Mouse (Mus musculus) cerebellum, postnatal 36 days (tissue): ENCODE data around the gene Fbxl8.

ENCODE experiments used
- DNase-seq, 2 experiments: peaks; one replicate each; pipeline ENCODE4 v3.0.0; 2021 to 2022; ENCODE audit warnings: mixed read lengths in 2 of 2

Gene Fbxl8

DNA sequence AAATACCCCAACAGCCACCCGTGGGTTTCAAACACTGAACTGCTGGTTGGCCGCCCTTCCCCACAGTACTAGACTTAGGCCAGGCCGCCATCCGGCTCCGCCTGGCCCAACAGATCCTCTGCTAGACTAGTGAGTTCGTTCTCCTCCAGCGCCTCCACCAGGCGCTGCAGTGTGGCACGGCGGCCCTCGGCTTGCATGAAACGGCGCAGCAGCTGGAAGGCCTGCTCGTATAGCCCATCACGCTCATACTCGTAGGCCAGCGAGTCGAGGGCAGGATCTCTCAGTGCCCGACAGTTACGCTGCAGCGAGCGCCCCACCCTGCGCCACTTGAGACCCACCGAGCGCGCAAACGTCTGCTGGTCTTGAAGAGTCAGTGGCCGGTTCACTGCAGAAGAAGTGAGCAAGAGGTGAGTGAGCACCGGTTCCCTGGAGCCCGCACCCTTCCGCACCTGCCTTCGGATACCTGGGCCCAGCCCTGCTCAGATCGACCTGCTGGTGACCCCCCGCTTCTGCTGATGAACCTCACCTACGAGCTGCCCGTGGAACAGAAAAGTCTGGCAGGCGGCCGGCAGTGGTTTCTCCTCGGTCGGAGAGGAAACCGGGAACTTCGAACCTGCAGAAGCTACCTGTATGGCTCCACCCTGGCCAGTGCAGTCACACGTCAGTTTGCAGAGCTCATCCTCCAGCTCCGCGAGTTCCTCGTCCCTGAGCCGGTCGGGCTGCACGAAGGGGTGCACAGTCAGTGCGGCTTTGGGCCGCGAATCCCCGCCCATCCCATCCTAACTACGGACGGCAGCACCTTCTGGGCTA, 5.3 kb upstream of the Fbxl8 start:
- DNase-seq: peak in 1 of 2 experiments; percentile 33

DNA sequence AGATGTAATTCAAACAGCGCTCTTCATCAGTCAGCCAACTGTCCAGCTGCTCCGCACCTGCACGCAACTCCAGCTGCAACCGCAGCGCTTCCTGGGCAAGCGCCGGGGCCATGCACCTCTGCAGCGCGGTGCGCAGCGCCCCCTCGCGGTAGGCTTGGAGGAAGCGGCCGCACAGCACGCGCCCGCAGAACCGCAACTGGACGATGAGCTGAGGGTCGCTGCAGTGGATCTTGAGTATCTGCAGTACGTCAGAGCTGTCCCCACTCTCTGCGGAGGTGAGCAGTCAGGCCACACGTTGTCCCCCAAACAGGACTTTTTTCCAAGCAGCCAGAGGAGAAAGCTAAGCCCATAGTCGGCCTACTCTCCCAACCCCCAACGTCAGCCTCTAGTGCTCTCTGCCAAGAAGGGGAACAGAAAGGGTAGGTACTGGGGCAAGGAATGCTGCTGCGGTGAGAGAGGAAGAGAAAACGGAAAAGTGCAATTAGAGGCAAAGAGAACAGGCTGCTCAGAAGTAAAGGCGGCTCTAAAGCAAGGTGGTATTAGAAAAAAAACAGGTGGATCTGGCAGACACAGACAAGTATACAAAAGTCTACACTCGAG, 4.6 kb upstream of the Fbxl8 start:
- peak; percentile 73 to 75 for DNase-seq

DNA sequence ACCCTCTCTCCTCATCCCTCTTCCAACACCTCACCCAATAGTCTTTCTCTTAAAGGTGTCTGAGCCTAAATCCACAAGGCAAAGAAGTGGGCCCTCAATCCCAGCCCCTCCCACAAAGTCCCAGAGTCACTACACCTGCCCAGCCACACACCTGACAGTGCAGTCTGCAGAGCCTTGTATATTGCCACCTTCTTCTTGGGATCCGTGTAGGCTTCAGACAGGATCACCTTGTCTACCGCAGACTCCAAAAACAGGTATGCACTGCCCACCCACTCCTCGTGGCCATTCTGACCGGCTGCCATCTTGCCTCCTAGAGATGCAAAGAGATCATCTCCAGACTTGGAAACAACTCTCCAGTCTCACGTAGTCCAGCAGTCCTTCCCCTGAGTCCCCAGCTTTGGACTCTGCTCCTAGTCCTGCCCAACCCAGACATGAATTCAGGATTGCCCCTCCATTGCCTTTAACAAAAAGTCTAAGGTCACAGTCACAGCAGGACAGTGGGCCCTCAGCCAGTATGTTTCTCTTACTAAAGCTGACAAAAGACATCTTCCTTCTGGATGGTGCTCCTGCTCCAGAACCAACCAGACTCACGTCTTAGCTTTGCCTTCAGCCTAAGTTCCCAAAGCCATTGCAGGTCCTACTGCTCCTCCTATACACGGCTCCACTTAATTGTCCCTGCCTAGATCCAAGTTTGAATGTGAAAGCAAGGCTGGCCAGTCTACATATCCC, 3.9 kb upstream of the Fbxl8 start:
- no peak for DNase-seq

DNA sequence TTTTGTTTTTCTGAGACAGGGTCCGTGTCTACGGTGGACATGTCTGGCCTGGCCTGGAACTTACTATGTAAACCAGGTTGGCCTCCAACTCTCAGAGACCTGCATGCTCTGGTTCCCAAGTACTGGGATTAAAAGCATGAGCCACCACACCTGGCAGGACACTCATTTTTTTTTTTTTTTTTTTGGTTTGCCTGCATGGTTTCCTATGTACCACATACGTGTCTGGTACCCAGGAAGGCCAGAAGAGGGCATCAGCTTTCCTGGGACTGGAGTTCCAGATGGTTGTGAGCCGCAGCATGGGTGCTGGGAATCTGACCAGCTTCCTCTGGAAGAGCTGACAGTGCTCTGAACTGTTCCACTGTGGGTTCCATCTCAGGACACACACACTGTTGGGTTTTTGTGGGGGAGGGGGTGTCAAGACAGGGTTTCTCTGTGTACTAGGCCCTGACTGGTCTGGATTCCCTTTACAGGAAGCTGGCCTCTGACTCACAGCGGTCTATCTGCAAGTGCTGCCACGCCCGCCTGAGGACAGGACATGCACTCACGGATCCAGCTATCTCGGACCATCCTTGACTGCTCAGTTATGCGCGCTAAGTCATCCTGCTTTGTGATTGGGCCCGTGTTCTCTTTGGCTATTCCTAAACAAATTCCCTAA, 3.0 kb upstream of the Fbxl8 start:
- no peak for DNase-seq

DNA sequence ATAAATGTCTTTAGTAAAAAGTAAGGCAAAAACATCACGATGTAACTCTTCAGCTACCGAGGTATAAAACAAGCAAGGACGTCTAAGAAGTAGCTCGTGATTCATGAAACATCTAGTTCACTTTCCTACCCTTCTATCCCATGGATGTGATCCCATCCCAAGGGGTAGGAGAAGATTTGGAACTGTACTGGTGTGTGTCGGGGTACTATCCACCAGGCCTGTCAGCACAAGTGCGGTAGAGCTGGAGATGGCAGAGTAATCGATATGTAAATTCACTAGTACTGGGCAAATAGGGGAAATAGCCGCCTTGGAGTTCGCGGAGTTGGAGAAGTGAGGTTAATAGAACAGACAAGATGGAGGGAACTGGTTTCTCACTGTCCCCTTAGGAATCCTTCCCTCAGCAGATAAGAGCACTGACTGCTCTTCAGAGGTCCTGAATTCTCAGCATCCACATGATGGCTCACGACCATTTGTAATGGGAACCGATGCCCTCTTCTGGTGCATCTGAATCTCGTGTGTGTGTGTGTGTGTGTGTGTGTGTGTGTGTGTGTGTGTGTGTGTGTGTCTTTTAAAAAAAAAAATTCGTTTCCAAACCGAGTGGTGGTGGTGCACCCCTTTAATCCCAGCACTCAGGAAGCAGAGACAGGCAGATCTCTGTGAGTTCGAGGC, 1.1 kb upstream of the Fbxl8 start:
- DNase-seq: no peak

DNA sequence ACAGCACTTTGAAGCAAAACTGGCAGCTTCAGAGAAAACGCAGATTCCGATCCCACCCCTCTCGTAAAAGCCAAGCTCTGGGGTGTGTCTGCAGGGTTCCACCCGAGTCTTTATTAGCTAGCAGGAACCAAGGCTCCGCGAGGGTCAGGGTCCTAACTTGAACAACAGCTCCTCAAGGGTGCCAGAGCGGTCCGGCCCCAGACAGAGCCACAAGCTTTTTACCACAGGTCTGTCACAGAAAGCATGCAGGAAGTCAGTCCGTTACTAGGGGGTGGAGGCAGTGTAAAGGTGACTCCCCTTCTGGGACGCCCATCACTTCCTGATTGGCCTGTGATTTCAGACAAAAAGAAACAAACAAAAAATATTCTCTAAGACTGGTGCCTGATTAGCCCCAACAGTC, 680 bp downstream of the Fbxl8 start:
- no peak for DNase-seq

DNA sequence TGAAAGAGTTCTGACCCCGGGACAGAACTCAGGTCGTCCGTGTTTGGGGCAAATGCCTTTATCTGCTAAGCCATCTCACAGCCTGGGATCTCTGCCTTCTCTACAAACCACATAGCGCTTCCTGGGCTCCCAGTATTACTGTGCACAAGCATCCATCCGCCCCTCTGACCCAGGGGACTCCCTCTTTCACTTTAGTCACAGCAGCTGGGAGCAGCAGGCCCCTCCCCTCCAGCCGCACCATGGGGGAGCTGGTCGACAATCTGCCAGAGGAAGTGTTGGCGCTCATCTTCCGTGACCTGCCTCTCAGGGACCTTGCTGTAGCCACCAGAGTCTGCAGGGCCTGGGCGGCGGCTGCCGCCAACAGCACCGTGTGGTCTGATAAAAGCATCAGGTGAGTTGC, 2.3 kb downstream of the Fbxl8 start:
- DNase-seq: no peak

DNA sequence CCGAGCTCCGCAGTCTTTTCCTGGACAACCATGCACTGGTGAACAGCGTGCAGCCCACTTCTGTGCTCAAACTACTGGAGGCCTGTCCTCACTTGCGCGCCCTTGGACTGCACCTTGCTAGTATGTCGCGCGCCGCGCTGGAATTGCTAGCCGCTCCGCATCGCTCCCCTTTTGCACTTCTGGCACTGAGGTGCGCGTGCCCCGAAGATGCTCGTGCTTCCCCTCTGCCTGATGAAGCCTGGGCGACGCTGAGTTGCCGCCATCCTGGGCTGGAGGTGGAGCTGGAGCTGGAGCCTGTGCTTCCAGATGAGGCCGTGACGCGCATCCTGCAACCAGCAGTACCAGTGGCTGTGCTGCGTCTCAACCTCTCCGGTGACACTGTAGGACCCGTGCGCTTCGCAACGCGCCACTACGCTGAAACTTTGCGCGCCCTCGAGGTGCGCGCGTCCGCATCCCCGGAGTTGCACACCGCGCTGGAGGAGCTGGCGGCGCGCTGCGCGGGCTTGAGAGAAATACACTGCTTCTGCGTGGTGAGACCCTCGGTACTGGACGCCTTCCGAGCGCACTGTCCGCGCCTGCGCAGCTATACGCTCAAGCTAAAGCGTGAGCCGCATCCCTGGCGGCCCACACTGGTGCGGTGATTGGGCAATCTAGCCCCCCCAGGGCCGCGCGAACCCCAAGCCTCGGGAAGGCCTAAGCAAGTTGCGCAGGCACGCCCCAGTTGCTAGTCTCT, 4.1 kb downstream of the Fbxl8 start:
- peak; percentile 38 to 42 for DNase-seq

DNA sequence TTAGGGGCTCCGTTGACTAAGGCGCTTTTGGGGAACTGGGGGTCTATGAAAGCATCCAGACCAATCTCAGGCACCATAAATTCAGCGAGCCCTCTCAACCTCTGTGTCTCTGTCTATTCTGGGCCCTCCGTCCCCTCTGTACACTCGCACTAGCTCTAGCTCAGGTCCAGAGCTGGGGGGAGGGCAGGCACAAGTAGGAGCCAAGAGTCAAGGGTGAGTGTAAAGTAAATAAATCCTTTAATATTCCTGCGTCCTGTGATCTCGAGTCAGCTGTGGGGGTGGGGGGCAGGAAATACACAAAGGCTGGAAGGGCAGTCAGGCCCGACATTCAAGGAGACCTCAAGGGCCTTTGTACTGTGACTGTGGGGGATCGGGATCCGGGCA, 4.6 kb downstream of the Fbxl8 start:
- DNase-seq: no peak

DNA sequence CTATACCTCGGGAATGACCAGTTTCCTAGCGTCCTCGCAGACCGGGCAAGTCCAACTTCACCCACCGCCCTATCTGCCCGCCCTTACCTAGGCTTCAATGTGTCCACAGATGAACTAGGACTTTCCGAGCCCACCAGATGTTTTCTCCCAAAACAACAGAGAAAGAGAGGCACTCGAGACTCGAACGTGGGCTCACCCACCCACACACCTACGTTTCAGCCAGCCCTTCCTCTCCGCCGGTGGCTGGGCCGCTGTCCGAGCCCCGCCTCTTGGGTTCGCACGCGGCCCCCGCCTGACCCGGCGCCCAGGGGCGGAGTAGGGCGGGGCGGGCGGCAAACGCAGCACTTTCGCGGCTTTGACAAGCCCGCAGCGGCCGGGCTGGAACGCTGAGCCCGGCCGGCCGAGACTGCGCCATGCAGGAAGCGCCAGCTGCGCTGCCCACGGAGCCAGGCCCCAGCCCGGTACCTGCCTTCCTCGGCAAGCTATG, 5.1 kb downstream of the Fbxl8 start, which contains the start of gene Hsf4:
Gene Hsf4 (plus strand): TSS at position 341 of the 487 bp plus-strand sequence.
- no peak for DNase-seq

DNA sequence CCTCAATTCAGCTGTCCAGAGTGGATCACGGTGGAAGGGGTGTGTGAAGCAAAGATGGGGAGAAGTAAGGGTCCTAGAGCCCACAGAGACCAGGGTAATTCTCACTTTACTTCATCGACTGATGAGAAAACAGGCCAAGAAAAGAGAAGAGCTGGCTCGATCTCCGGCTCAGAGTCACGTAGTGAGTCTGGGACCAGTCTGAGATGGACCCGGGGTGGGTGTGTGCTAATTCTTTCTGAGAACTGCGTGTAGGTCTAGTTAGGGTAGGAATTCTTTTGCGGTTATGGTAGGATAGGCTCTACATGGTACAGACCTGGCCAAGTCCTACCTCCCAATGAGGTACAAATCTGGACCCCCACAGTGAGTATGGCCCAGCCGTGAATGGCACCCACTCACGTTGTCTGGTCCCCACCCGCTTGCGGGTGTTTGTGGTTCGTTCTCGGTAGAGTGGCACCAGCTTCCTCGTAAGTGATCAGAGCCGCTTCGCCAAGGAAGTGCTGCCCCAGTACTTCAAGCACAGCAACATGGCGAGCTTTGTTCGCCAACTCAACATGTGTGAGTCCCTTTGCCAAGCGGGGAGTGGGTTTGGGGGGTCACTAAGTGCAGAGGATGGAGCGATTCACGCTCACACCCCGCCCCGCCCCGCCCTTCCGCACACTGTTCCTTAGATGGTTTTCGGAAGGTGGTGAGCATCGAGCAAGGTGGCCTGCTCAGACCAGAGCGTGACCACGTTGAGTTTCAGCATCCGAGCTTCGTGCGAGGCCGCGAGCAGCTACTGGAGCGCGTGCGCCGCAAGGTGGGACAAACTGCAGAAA, 5.9 kb downstream of the Fbxl8 start:
- no peak for DNase-seq

DNA sequence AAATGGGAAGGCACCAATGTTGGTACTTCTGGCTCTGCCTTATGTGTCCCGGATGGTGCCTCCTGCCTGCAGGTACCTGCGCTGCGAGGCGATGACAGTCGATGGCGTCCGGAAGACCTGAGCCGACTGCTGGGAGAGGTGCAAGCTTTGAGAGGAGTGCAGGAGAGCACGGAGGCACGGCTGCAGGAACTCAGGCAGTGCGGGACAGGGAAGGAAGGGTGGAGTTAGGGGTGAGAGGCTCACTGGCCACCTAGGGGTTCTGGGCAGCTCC, 6.4 kb downstream of the Fbxl8 start:
- DNase-seq: no peak

DNA sequence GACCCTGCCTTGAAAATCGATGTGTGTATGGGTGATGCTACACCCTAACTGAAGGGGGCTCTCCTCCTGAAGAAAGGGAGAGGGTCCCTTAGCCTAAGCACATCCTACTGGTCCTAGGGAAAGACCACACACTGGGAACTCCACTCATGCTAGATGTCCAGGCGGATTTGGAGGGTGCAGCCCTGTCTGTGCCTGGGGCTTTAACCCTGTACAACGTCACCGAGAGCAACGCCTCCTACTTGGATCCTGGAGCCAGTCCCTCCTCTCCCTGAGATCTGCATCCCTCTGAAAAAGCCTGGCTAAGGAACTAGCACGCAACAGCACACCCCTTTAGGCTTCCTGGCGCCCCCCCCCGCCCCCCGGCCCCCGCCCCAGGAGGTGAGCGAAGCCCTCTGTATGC, 10.9 kb downstream of the Fbxl8 start:
- DNase-seq: no peak

DNA sequence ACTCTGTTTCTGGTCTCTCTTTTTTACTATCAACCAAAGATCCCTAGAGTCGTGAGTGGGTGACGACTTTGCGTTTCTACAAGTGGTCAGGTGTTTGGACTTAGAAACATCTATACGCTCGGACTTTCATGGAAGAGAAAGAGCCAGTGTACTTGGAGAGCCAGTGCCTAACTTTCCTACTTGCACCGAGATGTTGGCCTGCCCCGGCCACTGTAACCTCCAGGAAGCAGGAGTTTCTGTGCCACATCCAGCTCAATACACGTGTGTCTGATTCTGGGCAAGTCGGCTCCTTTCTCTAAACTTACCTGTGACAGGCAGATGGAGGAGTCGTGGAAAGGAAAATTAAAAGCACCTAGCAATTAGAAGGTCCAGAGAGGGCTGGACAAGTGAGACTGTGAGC, 11.4 kb downstream of the Fbxl8 start, which contains the start of gene Nol3:
Gene Nol3 (plus strand): TSS at position 301 of the 400 bp plus-strand sequence.
- no peak for DNase-seq

DNA sequence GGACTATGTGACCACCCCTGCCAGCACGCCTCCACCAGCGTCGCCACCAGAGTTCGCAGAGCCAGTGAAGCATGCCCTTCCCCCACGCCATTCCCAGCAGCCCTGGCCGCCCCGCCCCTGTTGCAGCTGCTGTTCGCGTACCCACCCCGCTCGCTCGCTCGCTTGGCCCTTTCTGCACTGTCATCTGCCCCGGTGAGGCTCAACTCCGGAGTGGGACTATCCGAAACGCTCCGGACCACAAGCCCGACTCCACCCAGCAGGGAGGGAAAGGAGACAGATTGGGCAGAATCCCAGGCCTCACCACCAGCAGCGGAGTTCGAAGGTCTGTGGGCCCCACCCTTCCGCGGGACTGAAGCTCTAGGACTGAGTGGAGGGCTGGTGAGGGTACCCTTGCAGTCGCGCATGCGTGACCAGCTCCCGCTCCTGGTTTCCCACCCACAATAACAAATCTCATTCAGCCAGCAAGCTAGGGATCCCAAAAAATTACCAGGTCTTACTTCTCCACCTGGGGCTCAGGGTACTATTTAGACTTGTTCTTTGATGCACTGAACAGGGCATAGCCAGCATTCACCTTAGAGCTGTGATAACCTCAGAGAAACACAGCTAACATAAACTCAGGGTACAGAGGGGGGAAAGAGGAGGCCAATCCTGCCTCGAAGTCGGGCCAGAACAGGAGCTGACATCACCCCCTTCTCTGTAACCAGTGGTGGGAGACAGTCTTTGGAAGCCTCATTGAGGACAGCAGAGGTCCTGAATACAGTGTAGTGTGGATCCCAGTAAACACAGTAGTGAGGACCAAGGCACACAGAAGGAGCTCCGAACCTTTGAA, 12.1 kb downstream of the Fbxl8 start:
- peak in 1 of 2 experiments; percentile 32 for DNase-seq

DNA sequence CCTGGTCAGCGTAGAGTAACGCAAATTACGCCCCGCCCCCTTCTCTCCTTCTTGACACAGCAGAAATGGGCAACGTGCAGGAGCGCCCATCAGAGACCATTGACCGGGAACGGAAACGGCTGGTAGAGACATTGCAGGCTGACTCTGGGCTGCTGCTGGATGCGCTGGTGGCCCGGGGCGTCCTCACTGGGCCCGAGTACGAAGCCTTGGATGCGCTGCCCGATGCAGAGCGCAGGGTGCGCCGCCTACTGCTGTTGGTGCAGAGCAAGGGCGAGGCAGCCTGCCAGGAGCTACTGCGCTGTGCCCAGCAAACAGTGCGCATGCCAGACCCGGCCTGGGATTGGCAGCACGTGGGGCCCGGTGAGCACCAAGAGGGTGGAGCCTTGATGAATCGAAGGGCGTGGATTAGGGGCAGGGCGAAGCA, 14.5 kb downstream of the Fbxl8 start:
- DNase-seq: peak; percentile 90 to 95

DNA sequence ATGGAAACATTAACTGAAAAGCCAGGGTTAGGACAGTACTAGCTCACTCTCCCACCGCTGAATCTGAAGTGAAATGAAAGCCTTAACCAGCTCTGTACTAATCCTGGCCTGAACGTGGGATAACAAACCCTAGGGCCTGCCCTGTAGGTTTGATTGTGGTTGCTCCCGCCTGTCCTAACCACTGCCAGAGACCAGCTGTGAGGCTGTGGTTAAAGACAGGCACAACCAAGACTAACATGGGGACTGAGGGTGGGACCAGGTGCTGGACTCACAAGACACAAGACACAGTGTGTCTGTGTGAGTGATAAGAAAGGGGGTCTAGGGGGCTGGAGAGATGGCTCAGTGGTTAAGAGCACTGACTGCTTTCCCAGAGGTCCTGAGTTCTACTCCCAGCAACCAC, 16.1 kb downstream of the Fbxl8 start:
- no peak for DNase-seq

DNA sequence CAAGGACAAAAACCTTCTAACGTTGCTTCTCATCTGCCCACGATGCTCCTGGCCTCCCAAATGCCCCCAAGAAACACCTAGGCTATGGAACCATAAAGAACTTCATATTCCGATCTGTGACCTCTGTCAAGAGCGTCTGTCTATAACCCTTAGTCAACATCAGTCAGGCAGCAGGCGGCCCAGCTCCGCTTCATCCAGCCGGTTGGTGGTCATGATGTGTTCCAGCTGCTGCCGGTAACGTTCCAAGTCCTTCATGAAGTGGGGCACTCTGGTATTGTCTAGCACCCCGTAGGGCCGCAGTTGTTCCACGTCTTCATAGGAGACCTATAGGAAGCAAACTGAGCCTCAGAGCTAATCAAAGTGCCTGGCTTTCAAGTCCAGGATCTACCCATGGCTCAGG, 17.4 kb downstream of the Fbxl8 start:
- no peak for DNase-seq

DNA sequence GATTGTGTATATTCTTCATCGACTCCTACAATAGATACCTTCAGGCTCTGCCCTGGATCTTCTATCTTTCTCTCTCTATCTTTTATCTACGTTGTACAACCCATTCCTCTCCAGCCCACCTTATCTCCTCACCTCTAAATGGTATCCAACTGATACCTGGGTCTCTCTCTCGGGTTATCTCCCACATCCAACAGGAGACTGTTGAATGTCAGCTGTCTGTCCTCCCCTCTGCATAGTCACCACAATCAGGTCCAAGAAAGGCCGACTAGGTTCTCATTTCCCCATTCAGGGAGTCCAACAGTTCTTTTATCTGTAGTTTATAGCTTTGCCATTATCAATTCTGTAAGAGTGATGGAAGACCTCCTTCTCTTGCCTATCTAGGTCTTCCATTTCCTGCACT, 17.8 kb downstream of the Fbxl8 start:
- DNase-seq: no peak

DNA sequence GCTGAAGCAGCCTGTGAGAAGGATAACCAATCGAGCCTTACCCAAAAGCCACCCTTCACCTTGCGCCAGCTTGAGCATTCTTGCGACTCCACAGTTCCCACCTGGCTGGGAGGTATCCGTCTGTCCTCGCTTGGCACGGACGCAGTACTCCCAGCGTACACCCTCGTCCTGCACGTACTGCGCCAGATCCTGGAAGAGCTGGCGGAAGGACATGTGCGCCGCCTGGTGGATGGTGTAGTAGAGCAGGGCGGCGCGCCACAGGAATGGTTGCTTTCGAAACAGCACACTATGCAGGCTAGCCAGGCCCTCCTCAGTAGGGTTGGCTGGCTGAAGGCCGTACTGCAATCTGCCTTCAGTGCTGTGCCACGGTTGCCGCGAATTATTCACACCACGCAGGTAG, 18.6 kb downstream of the Fbxl8 start:
- DNase-seq: peak; percentile 52 to 64
